In the genomic region with DNA sequence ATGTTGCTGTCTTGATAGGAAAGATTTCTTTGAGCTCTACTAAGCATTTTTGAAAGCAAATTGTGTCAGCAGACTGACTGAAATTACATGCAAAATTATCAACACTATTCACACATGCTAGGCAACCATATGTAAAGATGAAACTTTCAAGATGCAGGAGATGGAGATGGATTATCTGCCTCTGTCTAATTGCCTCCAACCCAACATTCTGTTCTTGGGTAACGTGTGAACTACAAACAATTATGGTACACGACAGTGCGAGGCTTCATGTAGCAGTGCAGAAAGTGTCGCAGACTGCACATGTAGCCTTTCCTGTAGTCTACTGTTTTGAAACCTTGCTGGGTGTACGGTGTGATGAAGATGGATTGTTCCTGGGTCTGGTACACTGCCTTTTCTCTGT, we compare ENCODE assay signal across 18 mouse cellular contexts.
"Had no signal": no experiment of that assay in that cellular context is flagged by ENCODE, and none has a peak within 500 bp of the region (broad histone marks: within the 10 kb centered on the region; RNA-seq: fewer than 3 reads in every experiment).

No protein-coding gene starts in this region.

- H3K27me3 ChIP-seq: midbrain, embryonic 13.5 days; midbrain, embryonic 15.5 days; neural tube, embryonic 13.5 days; neural tube, embryonic 15.5 days had no signal

- ATAC-seq: midbrain, embryonic 13.5 days; midbrain, embryonic 15.5 days had no signal

- DNase-seq: lung, adult 18-20 months; lung, embryonic 14.5 days; lung, postnatal 10 days; lung, postnatal 4 days; retina, postnatal 1 day; right cerebral cortex, adult 18-20 months; right cerebral cortex, postnatal 25 days; right cerebral cortex, postnatal 4 days; spleen, adult 18-20 months; thymus, adult 18-20 months; thymus, postnatal 14 days; thymus, postnatal 36 days had no signal

- H3K9me3 ChIP-seq: midbrain, embryonic 10.5 days; midbrain, embryonic 13.5 days; midbrain, embryonic 15.5 days; neural tube, embryonic 13.5 days; neural tube, embryonic 15.5 days had no signal

- H3K9ac ChIP-seq: lung, embryonic 14.5 days; midbrain, embryonic 13.5 days; midbrain, embryonic 15.5 days; neural tube, embryonic 13.5 days; neural tube, embryonic 15.5 days had no signal

- H3K27ac ChIP-seq: midbrain, embryonic 10.5 days; midbrain, embryonic 13.5 days; midbrain, embryonic 15.5 days; neural tube, embryonic 13.5 days; neural tube, embryonic 15.5 days had no signal

- H3K4me2 ChIP-seq: lung, embryonic 14.5 days; midbrain, embryonic 13.5 days; midbrain, embryonic 15.5 days; neural tube, embryonic 13.5 days; neural tube, embryonic 15.5 days had no signal

- H3K36me3 ChIP-seq: midbrain, embryonic 15.5 days; neural tube, embryonic 15.5 days had no signal

- H3K4me1 ChIP-seq: midbrain, embryonic 10.5 days; midbrain, embryonic 13.5 days; midbrain, embryonic 15.5 days; neural tube, embryonic 13.5 days; neural tube, embryonic 15.5 days had no signal

- H3K4me3 ChIP-seq: midbrain, embryonic 10.5 days; midbrain, embryonic 13.5 days; midbrain, embryonic 15.5 days; myocyte; neural tube, embryonic 13.5 days; neural tube, embryonic 15.5 days had no signal
